Mouse (Mus musculus) liver, postnatal 0 days (tissue): ENCODE results near the gene Chd2. TPM values are rescaled to one million over a fixed set of nuclear protein-coding genes. Genes with fewer than 3 reads are reported as not detected.

Source experiments
- ATAC-seq: fragments of 200-750 bp; cut with Nextera tagmentation; 2 replicates; pipeline ENCODE4 v1.8.0; 2017; ENCODE audit warnings: mild to moderate bottlenecking, moderate library complexity
- DNase-seq: peaks from one replicate; pipeline ENCODE4 v3.0.0-alpha.2; 2016
- H3K27ac ChIP-seq: fragments of 300-500 bp; sonication (generic); 2 replicates; pipeline ENCODE4 v1.5.1; 2014; ENCODE audit warnings: antibody characterized with exemption, moderate library complexity, mild to moderate bottlenecking, low read depth
- H3K27me3 ChIP-seq: fragments of 300-500 bp; sonication (generic); 2 replicates; pipeline ENCODE4 v1.6.1; 2014; ENCODE audit warnings: low read length, control low read depth, mixed read lengths; ENCODE audit not compliant: insufficient read depth
- H3K36me3 ChIP-seq: fragments of 300-500 bp; sonication (generic); replicated peaks from 2 replicates; pipeline ENCODE4 v1.6.1; 2014; ENCODE audit warnings: mild to moderate bottlenecking, control low read depth, low read length, moderate library complexity, mixed read lengths; ENCODE audit not compliant: insufficient read depth
- H3K4me1 ChIP-seq: fragments of 300-500 bp; sonication (generic); 2 replicates; pipeline ENCODE4 v1.6.1; 2014; ENCODE audit warnings: antibody characterized with exemption, mild to moderate bottlenecking, control low read depth; ENCODE audit not compliant: insufficient read depth
- H3K4me2 ChIP-seq: fragments of 300-500 bp; sonication (generic); 2 replicates; pipeline ENCODE4 v1.6.1; 2014; ENCODE audit warnings: low read depth, mild to moderate bottlenecking, low read length, moderate library complexity, mixed read lengths
- H3K4me3 ChIP-seq: fragments of 300-500 bp; sonication (generic); 2 replicates; pipeline ENCODE4 v1.5.1; 2014; ENCODE audit warnings: low read depth, low read length
- H3K9ac ChIP-seq: fragments of 300-500 bp; sonication (generic); replicated peaks from 2 replicates; pipeline ENCODE4 v1.6.1; 2014; ENCODE audit warnings: mild to moderate bottlenecking, moderate library complexity
- H3K9me3 ChIP-seq: fragments of 300-500 bp; sonication (generic); 2 replicates; pipeline ENCODE4 v1.6.1; 2016; ENCODE audit warnings: mild to moderate bottlenecking, control low read depth, low read length, mixed read lengths
- CTCF ChIP-seq: sonication (generic); IDR thresholded peaks from 2 replicates; pipeline ENCODE4 v1.5.1; 2016; ENCODE audit warnings: antibody characterized with exemption, low read depth
- EP300 ChIP-seq: IDR thresholded peaks from 2 replicates; pipeline ENCODE4 v1.6.1; 2016; ENCODE audit warnings: antibody characterized with exemption, low read depth, mild to moderate bottlenecking
- whole genome bisulfite sequencing: fragments of 180-500 bp; shearing (Covaris S2); extraction: QIAGEN DNeasy Blood & Tissue Kit; methylation state at CpG from one replicate; pipeline ENCODE4 v1.1.7; 2014; ENCODE audit not compliant: insufficient replicate concordance; 5-methylcytosine and 5-hydroxymethylcytosine counted together
- polyA plus RNA-seq: library from polyadenylated mRNA; unstranded; fragments of >200 nt; fragmentation: Nextera tagmentation; extraction: Ambion mirVana; gene quantifications from 2 replicates; pipeline ENCODE4 v1.2.1, GENCODE M21; 2015

The Chd2 gene
- polyA plus RNA-seq, 1 experiment from 2014 or later, result 17.2 TPM

DNA sequence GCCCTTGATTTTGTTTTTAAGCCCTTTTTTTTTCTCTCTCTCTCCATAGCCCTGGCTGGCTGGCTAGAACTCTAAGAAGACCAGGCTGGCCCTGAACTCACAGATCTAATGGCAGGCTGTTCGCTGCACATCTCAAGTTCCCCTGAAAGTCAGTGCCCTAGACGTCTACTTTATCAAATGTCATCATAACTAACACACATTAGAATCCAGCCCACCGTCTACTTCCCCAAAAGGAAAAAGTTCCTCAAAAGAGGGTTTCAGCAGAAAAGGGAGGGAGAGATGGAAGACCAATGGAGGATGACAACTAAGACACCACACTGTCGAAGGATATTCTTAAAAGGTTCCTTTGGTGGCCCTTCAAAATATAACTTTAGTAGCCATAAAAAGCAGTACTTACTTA is 14.4 kb downstream of the Chd2 start:
- DNase-seq (no peak), ATAC-seq (no peak)
- no peak overlapping the region for H3K4me3 ChIP-seq
- peaks cover 28% of the 10 kb centered on the region for H3K4me1 ChIP-seq
- no peak overlapping the region for H3K4me2 ChIP-seq
- TF ChIP-seq CTCF (no peak), EP300 (no peak)
- peaks cover 35% of the 10 kb centered on the region for H3K36me3 ChIP-seq
- no peak overlapping the region for H3K9ac ChIP-seq
- no peaks in the 10 kb centered on the region for H3K27me3 ChIP-seq
- no peak overlapping the region for H3K27ac ChIP-seq
- no peaks in the 10 kb centered on the region for H3K9me3 ChIP-seq
- WGBS, result 59% methylated on average over 4 of the region's 4 CpGs

GRCm38 (mm10) chr7:73524454-73524952 is 17.1 kb downstream of the Chd2 start:
- no peaks in the 10 kb centered on the region for H3K9me3 ChIP-seq
- peak; percentile 40 for DNase-seq
- H3K36me3 ChIP-seq, result peaks cover 51% of the 10 kb centered on the region
- peak; percentile 93 for TF ChIP-seq CTCF
- TF ChIP-seq EP300, result peak; percentile 51
- no peak overlapping the region for H3K4me3 ChIP-seq
- peak; percentile 76 for ATAC-seq
- H3K27me3 ChIP-seq, result no peaks in the 10 kb centered on the region
- H3K4me2 ChIP-seq, result no peak overlapping the region
- peak overlapping the region; percentile 79 for H3K27ac ChIP-seq
- H3K4me1 ChIP-seq, result peaks cover 12% of the 10 kb centered on the region
- WGBS, result 26% methylated on average over 9 of the region's 9 CpGs
- H3K9ac ChIP-seq, result peak overlapping the region; percentile 11; the same call in 1 of the 2 replicates

GRCm38 (mm10) chr7:73523608-73524259 is 17.9 kb downstream of the Chd2 start:
- no peak for ATAC-seq
- Histone ChIP-seq H3K27ac (no peak overlapping the region), H3K4me2 (no peak overlapping the region), H3K4me3 (no peak overlapping the region), H3K9ac (no peak overlapping the region), H3K27me3 (no peaks in the 10 kb centered on the region), H3K4me1 (peaks cover 12% of the 10 kb centered on the region), H3K36me3 (peaks cover 54% of the 10 kb centered on the region), H3K9me3 (no peaks in the 10 kb centered on the region)
- TF ChIP-seq CTCF, result no peak
- TF ChIP-seq EP300, result no peak
- 91% methylated on average over 1 of the region's 1 CpGs for WGBS
- DNase-seq, result no peak

DNA sequence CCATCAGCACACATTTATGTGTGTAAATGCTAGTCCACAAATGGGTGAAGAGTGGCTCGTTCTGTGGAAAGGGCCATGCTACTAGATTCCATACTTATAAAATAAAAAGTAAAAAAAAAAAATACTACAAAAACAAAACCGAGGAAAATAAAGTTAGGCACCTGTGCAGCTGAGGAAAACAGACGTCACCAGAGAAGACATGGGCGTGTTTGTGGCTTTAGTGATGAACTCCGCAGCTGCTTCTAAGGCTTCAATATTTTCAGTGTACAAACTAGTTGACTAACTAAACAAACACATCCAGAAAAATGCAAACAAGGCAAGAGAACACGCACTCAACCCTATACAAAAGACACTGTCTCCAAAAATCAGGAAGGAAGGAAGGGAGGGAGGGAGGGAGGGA is 18.4 kb downstream of the Chd2 start:
- peaks cover 9% of the 10 kb centered on the region for H3K4me1 ChIP-seq
- no peak overlapping the region for H3K27ac ChIP-seq
- no peak for ATAC-seq
- no peak overlapping the region for H3K4me3 ChIP-seq
- DNase-seq, result no peak
- no peaks in the 10 kb centered on the region for H3K27me3 ChIP-seq
- H3K36me3 ChIP-seq, result peaks cover 58% of the 10 kb centered on the region
- 68% methylated on average over 6 of the region's 6 CpGs for WGBS
- no peak overlapping the region for H3K4me2 ChIP-seq
- no peaks in the 10 kb centered on the region for H3K9me3 ChIP-seq
- H3K9ac ChIP-seq, result no peak overlapping the region
- no peak for TF ChIP-seq CTCF
- TF ChIP-seq EP300, result no peak

DNA sequence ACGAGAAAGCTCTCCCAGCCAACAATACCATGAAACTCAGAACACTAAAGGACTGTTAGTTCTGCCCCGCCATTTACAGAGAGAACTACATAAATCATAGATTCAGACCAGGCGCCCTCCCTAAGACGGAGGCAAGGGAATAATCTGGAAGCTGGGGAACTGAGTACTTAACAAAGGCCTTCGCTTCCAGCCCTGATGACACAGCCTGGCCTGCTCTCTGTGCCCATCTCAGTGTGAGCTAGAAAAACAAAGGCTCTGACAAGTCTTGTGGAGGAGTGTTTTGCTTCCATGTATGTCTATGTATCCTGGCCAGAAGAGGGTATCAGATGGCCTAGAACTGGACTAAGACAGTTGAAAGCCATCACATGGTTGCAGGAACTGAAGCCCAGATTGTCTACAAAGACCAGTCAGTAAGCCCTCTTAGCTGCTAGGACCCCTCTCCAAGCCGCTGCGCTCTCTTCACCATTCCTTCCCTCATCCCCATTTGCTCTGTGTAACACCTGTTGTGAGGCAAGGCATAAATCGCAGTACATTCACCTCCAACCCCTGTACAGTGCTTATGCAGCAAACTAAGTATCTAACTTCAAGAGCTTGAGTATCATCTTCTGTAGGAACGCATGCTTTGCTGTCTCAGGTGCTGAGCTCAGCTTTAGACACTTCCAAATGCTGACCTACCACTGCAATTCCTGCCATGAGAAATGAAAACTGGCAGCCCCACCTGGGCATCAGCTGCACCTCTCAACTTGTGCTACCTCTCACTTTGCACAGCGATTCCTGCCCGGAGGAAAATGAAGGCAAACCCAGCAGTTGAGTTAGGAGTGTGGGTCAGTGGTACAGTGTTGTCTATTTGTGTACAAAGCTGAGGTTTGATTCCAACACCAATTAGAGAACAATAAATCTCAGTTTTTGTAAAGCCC is 20.1 kb downstream of the Chd2 start:
- Histone ChIP-seq H3K4me2 (no peak overlapping the region), H3K36me3 (peaks cover 64% of the 10 kb centered on the region), H3K9me3 (no peaks in the 10 kb centered on the region), H3K4me1 (peaks cover 12% of the 10 kb centered on the region), H3K9ac (no peak overlapping the region), H3K27me3 (no peaks in the 10 kb centered on the region), H3K27ac (no peak overlapping the region), H3K4me3 (no peak overlapping the region)
- 93% methylated on average over 11 of the region's 11 CpGs for WGBS
- TF ChIP-seq CTCF (no peak), EP300 (no peak)
- no peak for ATAC-seq
- DNase-seq, result no peak

- Histone ChIP-seq H3K4me1 (peaks cover 12% of the 10 kb centered on the region), H3K36me3 (peaks cover 77% of the 10 kb centered on the region), H3K4me2 (no peak overlapping the region), H3K27ac (no peak overlapping the region), H3K9ac (no peak overlapping the region), H3K27me3 (no peaks in the 10 kb centered on the region), H3K9me3 (no peaks in the 10 kb centered on the region), H3K4me3 (no peak overlapping the region)
- DNase-seq, result no peak
- WGBS, result 92% methylated on average over 10 of the region's 10 CpGs
- ATAC-seq, result no peak
- TF ChIP-seq EP300, result no peak
- TF ChIP-seq CTCF, result no peak
Measured at GRCm38 (mm10) chr7:73520231-73520630, 21.4 kb downstream of the Chd2 start.
